Mouse (Mus musculus): ENCODE measurements at regions not wholly inside any gene's neighbourhood (a gene's known extent, or its start where the extent isn't known, plus 50 kb on each side); places are given as distances from the start of the nearest gene placed in this dataset.

DNA sequence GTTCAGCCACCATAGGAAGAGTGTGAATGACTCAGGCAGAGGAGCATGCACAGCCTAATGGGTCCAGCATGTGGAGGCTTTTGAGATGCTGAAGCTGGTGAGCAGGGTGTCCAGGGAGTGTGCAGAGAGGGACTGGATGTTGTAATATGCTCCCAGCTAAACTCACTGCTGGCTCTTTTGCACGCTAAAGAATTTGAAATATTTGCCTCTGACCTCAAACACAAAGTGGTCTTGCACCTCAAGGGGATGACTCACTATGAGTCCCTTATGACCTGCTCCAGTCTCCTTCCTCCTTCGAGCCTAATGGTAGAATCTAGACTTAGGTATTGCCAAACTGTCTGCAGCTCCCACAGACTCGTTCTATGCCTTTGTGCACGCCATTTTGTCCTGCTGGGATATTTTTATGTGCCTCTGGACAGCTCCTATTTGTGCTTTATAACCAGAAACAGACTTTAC, 55.0 kb upstream of the Slit3 start:
- DNase-seq (ENCODE audit: low spot score), result no peak

DNA sequence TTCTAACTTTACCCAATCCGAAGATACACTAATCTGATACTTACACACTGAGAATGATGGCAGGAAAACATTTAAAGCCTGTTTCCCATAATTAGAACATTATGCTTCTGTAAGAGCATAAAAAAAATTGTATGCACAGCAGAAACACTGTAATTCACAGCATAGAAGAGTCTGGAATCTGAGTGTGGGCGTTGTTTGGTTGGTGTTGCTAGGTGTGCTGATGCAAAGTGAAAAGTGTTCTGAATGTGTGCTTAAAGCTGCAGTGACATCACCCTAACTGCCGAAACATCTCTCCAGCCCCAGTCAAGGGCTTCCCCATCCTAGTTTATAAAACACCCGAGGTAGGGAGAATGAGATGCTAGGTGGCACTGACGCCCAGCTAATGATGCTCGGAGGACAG, 63.2 kb upstream of the Slit3 start:
- no peak for DNase-seq (ENCODE audit: low spot score)

- no peak for DNase-seq (ENCODE audit: low spot score)
These were observed 65.4 kb upstream of the Slit3 start for GRCm38 (mm10) chr11:35055496-35056125.

- no peak for DNase-seq (ENCODE audit: low spot score)
These were observed 67.4 kb upstream of the Slit3 start for GRCm38 (mm10) chr11:35053613-35053950.

GRCm38 (mm10) chr11:35052856-35053612, 68.0 kb upstream of the Slit3 start:
- no peak for DNase-seq (ENCODE audit: low spot score)

GRCm38 (mm10) chr11:35049663-35050215, 71.3 kb upstream of the Slit3 start:
- no peak for DNase-seq (ENCODE audit: low spot score)

DNA sequence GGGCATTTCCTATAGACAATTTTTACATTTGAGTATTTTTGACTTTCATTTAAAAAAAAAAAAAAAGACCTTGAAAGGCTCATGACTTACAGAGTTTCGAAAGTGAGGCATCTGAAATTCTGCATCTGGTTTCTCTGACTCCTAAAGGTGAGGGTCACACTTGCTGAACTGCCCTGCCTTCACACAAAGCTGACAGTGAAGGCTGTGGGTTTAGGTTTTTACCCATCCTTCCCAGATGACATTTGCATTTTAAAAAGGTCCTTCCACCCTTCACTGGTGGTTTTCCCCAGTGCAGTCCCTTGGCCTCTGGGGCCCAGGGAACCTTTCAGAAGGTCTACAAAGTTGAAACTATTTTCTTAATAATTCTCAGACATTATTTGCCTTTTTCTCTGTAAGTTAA, 76.4 kb upstream of the Slit3 start:
- DNase-seq (ENCODE audit: low spot score), result no peak

- DNase-seq (ENCODE audit: low spot score), result no peak
These were observed 96.6 kb upstream of the Slit3 start for GRCm38 (mm10) chr11:35024448-35024847.

GRCm38 (mm10) chr11:35023813-35024212, 97.2 kb upstream of the Slit3 start:
- no peak for DNase-seq (ENCODE audit: low spot score)

GRCm38 (mm10) chr11:35021990-35022625, 98.9 kb upstream of the Slit3 start:
- DNase-seq (ENCODE audit: low spot score), result no peak

GRCm38 (mm10) chr11:35016998-35017397, 104.0 kb upstream of the Slit3 start:
- DNase-seq (ENCODE audit: low spot score), result no peak

DNA sequence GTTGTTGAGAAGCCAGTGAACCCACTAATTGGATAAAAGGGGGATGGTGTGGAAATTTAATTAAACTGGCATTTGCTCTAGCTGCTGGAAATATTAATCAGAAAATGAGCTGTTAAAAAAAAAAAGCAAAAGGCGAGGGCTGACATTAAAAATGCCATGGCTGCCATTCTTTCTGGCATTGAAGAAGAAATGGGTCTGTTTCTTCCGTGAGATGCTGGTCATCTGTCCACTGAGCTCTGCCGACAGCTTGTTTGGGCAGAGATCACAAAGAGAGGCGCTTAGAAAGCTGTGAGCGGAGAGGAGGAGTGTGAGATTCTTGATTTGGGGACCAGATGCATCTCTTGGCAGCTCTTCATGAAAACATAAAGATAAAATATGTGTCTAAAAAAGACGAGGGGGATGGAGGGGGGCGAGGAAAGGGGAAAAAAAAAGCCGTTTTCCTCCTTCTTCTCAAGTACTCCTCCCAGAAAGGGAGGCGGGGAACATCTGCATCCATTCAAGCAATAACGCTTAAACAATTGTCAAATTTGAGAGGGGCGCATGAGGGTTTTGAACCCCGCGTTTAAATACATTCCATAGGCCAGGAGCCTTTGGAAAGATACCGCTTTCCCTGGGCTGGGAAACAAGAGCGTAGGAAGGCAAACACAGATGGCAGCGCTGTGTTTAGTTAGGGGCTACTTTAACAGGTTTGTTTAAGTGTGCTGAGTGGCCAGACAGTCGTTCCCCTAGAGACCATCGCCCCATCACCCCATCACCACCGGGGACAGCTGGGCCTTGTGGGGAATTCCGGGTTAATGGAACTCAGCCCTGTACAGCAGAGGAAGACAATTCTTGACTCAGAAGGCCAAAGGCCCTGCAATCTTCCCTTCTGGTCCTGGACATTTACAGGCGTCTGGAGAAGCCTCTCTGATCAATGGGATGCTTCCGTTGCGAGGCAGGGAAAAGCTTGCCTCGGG, 109.2 kb upstream of the Slit3 start:
- DNase-seq (ENCODE audit: low spot score), result no peak

- DNase-seq (ENCODE audit: low spot score), result no peak
These were observed 114.1 kb upstream of the Slit3 start for GRCm38 (mm10) chr11:35006773-35007567.

DNA sequence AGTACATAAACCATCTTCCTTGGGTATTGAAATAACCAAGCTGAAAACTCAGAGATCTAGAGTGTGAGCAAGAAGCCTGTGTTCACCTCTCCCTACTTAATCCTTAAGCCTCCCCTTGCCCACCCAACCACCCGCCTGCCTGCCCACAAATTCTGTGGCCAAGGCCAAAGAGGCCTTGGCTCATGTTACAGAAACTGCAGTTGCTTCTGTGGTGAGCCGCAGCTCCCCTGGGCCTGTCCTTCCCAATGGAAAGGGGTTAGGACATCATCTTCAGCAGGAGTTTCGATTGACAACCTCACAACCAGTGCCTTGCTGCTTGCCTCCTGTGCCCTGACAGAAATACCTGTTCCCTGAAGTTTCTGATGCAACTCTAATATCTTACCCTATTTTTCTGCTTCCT, 115.9 kb upstream of the Slit3 start:
- DNase-seq (ENCODE audit: low spot score), result no peak

- DNase-seq (ENCODE audit: low spot score), result no peak
These were observed 116.6 kb upstream of the Slit3 start for GRCm38 (mm10) chr11:35004431-35004830.

DNA sequence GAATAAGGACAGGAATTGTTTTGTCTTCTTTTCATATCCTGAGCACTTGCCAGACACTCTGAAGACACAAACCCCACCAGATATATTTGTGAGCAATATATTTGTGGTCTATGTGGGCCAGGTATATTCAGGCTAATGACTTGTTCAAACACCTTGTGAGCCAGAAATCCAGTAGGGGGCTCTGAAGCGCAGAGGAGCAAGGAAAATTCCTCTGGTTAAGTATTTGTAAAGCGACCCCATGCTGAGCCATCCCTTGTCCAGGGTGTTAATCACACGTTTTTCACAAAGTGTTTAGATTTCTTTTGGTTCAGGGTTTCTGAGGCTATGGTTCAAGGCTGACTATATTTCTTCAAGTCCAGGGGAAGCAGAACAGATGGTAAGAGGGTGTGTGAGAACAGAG, 117.1 kb upstream of the Slit3 start:
- DNase-seq (ENCODE audit: low spot score), result no peak

- DNase-seq (ENCODE audit: low spot score), result no peak
These were observed 123.1 kb upstream of the Slit3 start for GRCm38 (mm10) chr11:34997906-34998305.

GRCm38 (mm10) chr11:34995515-34995914, 125.5 kb upstream of the Slit3 start:
- no peak for DNase-seq (ENCODE audit: low spot score)

- DNase-seq (ENCODE audit: low spot score), result no peak
These were observed 138.1 kb upstream of the Slit3 start for GRCm38 (mm10) chr11:34982775-34983457.

- no peak for DNase-seq (ENCODE audit: low spot score)
These were observed 140.8 kb upstream of the Slit3 start for GRCm38 (mm10) chr11:34980210-34980609.

Measured in c-Kit-positive CD71-positive TER-119-positive erythroid progenitor cells, embryonic 14.5 days (primary cell).